Mouse (Mus musculus) testis, adult 2 months (tissue): ENCODE measurements around the gene C1ql3.

Experiments
- CTCF ChIP-seq: fragments of 200-500 bp; IDR thresholded peaks from 2 replicates; pipeline ENCODE4 v1.5.1; 2012; ENCODE audit warnings: low read depth, mild to moderate bottlenecking, inconsistent platforms, low read length, moderate library complexity; ENCODE audit not compliant: control insufficient read depth, insufficient read depth, insufficient replicate concordance
- POLR2A ChIP-seq: fragments of 200-500 bp; IDR thresholded peaks from 2 replicates; pipeline ENCODE4 v1.6.1; 2012; ENCODE audit warnings: low read depth, mild to moderate bottlenecking, inconsistent platforms, low read length, moderate library complexity; ENCODE audit not compliant: control insufficient read depth

- no peak for TF ChIP-seq CTCF
- TF ChIP-seq POLR2A, result no peak
Observed at GRCm38 (mm10) chr2:12973752-12974151, 37.9 kb downstream of the C1ql3 start.
